12 mouse cellular contexts compared by ENCODE assay signal in the genomic region with DNA sequence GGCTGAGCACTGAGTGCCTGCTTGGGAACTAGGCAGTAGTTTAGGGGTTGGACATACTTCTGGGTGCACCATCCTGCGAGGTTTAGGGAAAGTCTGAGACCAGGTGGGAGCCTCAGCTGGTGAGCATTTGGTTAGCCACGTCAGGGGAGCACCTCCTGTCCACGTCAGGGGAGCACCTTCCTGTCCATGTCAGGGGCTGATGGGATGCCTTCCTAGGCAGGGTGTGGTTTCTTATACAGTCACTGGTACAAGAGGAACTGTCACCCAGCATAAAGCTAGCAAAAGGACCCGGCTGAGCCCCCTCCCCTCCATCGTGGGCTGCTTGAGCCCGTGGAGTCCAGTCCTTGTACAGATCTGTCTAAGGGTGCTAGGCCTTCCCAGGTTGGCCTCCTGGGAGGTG. TPM values are rescaled to one million over a fixed set of nuclear protein-coding genes. Genes with fewer than 3 reads are reported as not detected.
DNase-seq lines count a peak whose midpoint lies in the region; ATAC-seq lines count a peak whose summit lies in the region.
"Had no signal": no experiment of that assay in that cellular context is flagged by ENCODE, and none has a peak within 500 bp of the region (broad histone marks: within the 10 kb centered on the region; RNA-seq: fewer than 3 reads in every experiment).

No protein-coding gene starts in this region.

- peaks cover 98% of the 10 kb centered on the region for H3K4me1 ChIP-seq in kidney, embryonic 15.5 days
- peaks cover 94% of the 10 kb centered on the region for H3K4me1 ChIP-seq in embryonic facial prominence, embryonic 10.5 days
- peaks cover 36% of the 10 kb centered on the region for H3K4me1 ChIP-seq in liver, embryonic 16.5 days (ENCODE audit: control insufficient read depth, low read depth, low read length)

- no peak for ATAC-seq in kidney, embryonic 15.5 days (replicated peaks; ENCODE audit: low FRiP score)
- no peak for ATAC-seq in liver, embryonic 16.5 days (ENCODE audit: low read depth)
- ATAC-seq: forebrain, postnatal 0 days; midbrain, embryonic 16.5 days had no signal

- no peak overlapping the region for H3K4me2 ChIP-seq in kidney, embryonic 15.5 days
- H3K4me2 ChIP-seq in liver, embryonic 16.5 days (ENCODE audit: low read depth, low read length): no peak overlapping the region

- peak overlapping the region; percentile 96; the same call in 1 of the 2 replicates for H3K27ac ChIP-seq in kidney, embryonic 15.5 days
- H3K27ac ChIP-seq in embryonic facial prominence, embryonic 10.5 days (replicated peaks): peak overlapping the region; percentile 91
- peak overlapping the region; percentile 77 for H3K27ac ChIP-seq in liver, embryonic 16.5 days (ENCODE audit: low read length)
- H3K27ac ChIP-seq: liver, embryonic 14.5 days had no signal

- H3K4me3 ChIP-seq in kidney, embryonic 15.5 days (replicated peaks): no peak overlapping the region
- no peak overlapping the region for H3K4me3 ChIP-seq in embryonic facial prominence, embryonic 10.5 days
- H3K4me3 ChIP-seq in liver, embryonic 16.5 days (ENCODE audit: low read depth, low read length): no peak overlapping the region
- H3K4me3 ChIP-seq: heart, embryonic 15.5 days had no signal

- no peaks in the 10 kb centered on the region for H3K36me3 ChIP-seq in kidney, embryonic 15.5 days
- H3K36me3 ChIP-seq in embryonic facial prominence, embryonic 10.5 days (replicated peaks): no peaks in the 10 kb centered on the region
- H3K36me3 ChIP-seq in liver, embryonic 16.5 days (ENCODE audit: control insufficient read depth, insufficient read depth): no peaks in the 10 kb centered on the region
- H3K36me3 ChIP-seq: heart, embryonic 15.5 days had no signal

- no peaks in the 10 kb centered on the region for H3K9me3 ChIP-seq in kidney, embryonic 15.5 days (replicated peaks)
- H3K9me3 ChIP-seq in embryonic facial prominence, embryonic 10.5 days: no peaks in the 10 kb centered on the region
- H3K9me3 ChIP-seq in liver, embryonic 16.5 days (replicated peaks; ENCODE audit: control insufficient read depth, low read length): no peaks in the 10 kb centered on the region
- H3K9me3 ChIP-seq: heart, embryonic 15.5 days had no signal

- no peak overlapping the region for H3K9ac ChIP-seq in kidney, embryonic 15.5 days
- no peak overlapping the region for H3K9ac ChIP-seq in liver, embryonic 16.5 days (ENCODE audit: low read depth, low read length)
- H3K9ac ChIP-seq: liver, embryonic 14.5 days had no signal

- 76% methylated on average over 6 of the region's 6 CpGs for WGBS in kidney, embryonic 15.5 days
- WGBS in embryonic facial prominence, embryonic 10.5 days: 79% methylated on average over 6 of the region's 6 CpGs
- WGBS in liver, embryonic 16.5 days (ENCODE audit: insufficient replicate concordance): 44% methylated on average over 6 of the region's 6 CpGs

- H3K27me3 ChIP-seq in kidney, embryonic 15.5 days: no peaks in the 10 kb centered on the region
- no peaks in the 10 kb centered on the region for H3K27me3 ChIP-seq in embryonic facial prominence, embryonic 10.5 days (replicated peaks; ENCODE audit: low read depth, poor library complexity, severe bottlenecking)
- 0 out of 2 replicates have a peak, but pooled peaks cover under 1% of the 10 kb centered on the region for H3K27me3 ChIP-seq in liver, embryonic 16.5 days (ENCODE audit: control insufficient read depth, insufficient read depth, low read depth, low read length)
- H3K27me3 ChIP-seq: heart, embryonic 15.5 days had no signal

- peak; percentile 21 for DNase-seq in cerebellum, adult 11 months
- DNase-seq in cerebellum, postnatal 14 days: no peak
- no peak for DNase-seq in kidney, postnatal 14 days
- DNase-seq in embryonic facial prominence, embryonic 10.5 days (ENCODE audit: low spot score): no peak
- no peak for DNase-seq in retina, postnatal 1 day
- DNase-seq in natural killer cell, adult 2 months (ENCODE audit: low spot score in 2 of 2): no peak
- DNase-seq: forebrain, postnatal 0 days had no signal

RNA-seq across cellular contexts. Expression of a gene that starts 20.6 kb away (rescaled TPM):
- not detected in 2 replicates for polyA plus RNA-seq in kidney, embryonic 15.5 days (2015; fragmentation: Nextera tagmentation; extraction: Ambion mirVana)
- not detected in 2 replicates for polyA plus RNA-seq in embryonic facial prominence, embryonic 10.5 days (2016; fragmentation: Nextera tagmentation; extraction: Ambion mirVana)
- polyA plus RNA-seq in liver, embryonic 16.5 days (2015; fragmentation: Nextera tagmentation; extraction: Ambion mirVana): 0.02 TPM in 1 of 2 replicates, not detected in the other
- polyA plus RNA-seq: forebrain, postnatal 0 days; heart, embryonic 15.5 days; liver, embryonic 14.5 days; midbrain, embryonic 16.5 days had no signal

RNA-seq across cellular contexts. Expression of a gene that starts 40.3 kb away (rescaled TPM):
- 80.5 and 85.0 TPM in 2 replicates for polyA plus RNA-seq in kidney, embryonic 15.5 days (2015; fragmentation: Nextera tagmentation; extraction: Ambion mirVana)
- polyA plus RNA-seq in embryonic facial prominence, embryonic 10.5 days (2016; fragmentation: Nextera tagmentation; extraction: Ambion mirVana): 24.4 and 25.1 TPM in 2 replicates
- polyA plus RNA-seq in liver, embryonic 16.5 days (2015; fragmentation: Nextera tagmentation; extraction: Ambion mirVana): 97.4 and 110 TPM in 2 replicates

RNA-seq across cellular contexts. Expression of a gene that starts 52.0 kb away (rescaled TPM):
- polyA plus RNA-seq in kidney, embryonic 15.5 days (2015; fragmentation: Nextera tagmentation; extraction: Ambion mirVana): 4.3 and 4.8 TPM in 2 replicates
- polyA plus RNA-seq in embryonic facial prominence, embryonic 10.5 days (2016; fragmentation: Nextera tagmentation; extraction: Ambion mirVana): 4.2 and 4.3 TPM in 2 replicates
- polyA plus RNA-seq in liver, embryonic 16.5 days (2015; fragmentation: Nextera tagmentation; extraction: Ambion mirVana): 0.44 and 0.66 TPM in 2 replicates
